Mouse (Mus musculus) midbrain, embryonic 11.5 days (tissue): ENCODE results near the gene Otop2. TPM values are rescaled to one million over a fixed set of nuclear protein-coding genes. Genes with fewer than 3 reads are reported as not detected.

Experiments used
- ATAC-seq: fragments of 200-750 bp; cut with Nextera tagmentation; 2 replicates; pipeline ENCODE4 v1.8.0; 2017; ENCODE audit warnings: moderate TSS enrichment, moderate library complexity; ENCODE audit not compliant: low FRiP score
- DNase-seq: peaks from one replicate; pipeline ENCODE4 v3.0.0; 2015; ENCODE audit warnings: low spot score; ENCODE audit errors: missing footprints
- H3K27ac ChIP-seq: fragments of 300-500 bp; sonication (generic); 2 replicates; pipeline ENCODE4 v1.5.1; 2014; ENCODE audit warnings: low read depth, low read length
- H3K27me3 ChIP-seq: fragments of 300-500 bp; sonication (generic); 2 replicates; pipeline ENCODE4 v1.6.1; 2014; ENCODE audit warnings: mild to moderate bottlenecking, low read length, moderate library complexity, mixed read lengths; ENCODE audit not compliant: control insufficient read depth, insufficient read depth
- H3K36me3 ChIP-seq: fragments of 300-500 bp; sonication (generic); 2 replicates; pipeline ENCODE4 v1.6.1; 2014; ENCODE audit warnings: mild to moderate bottlenecking, low read length, moderate library complexity, mixed read lengths; ENCODE audit not compliant: control insufficient read depth, insufficient read depth
- H3K4me1 ChIP-seq: fragments of 300-500 bp; sonication (generic); 2 replicates; pipeline ENCODE4 v1.6.1; 2014; ENCODE audit warnings: low read length; ENCODE audit not compliant: control insufficient read depth, insufficient read depth
- H3K4me2 ChIP-seq: fragments of 300-500 bp; sonication (generic); 2 replicates; pipeline ENCODE4 v1.6.1; 2014; ENCODE audit warnings: mild to moderate bottlenecking, moderate library complexity
- H3K4me3 ChIP-seq: fragments of 300-500 bp; sonication (generic); 2 replicates; pipeline ENCODE4 v1.5.1; 2014; ENCODE audit warnings: low read depth, low read length
- H3K9ac ChIP-seq: fragments of 300-500 bp; sonication (generic); 2 replicates; pipeline ENCODE4 v1.6.1; 2014; ENCODE audit warnings: low read length
- H3K9me3 ChIP-seq: fragments of 300-500 bp; sonication (generic); 2 replicates; pipeline ENCODE4 v1.6.1; 2016; ENCODE audit warnings: low read length; ENCODE audit not compliant: control insufficient read depth
- WGBS: fragments of 180-500 bp; shearing (Covaris S2); extraction: QIAGEN DNeasy Blood & Tissue Kit; methylation state at CpG from one replicate; pipeline ENCODE4 v1.1.7; 2014; 5-methylcytosine and 5-hydroxymethylcytosine counted together
- polyA plus RNA-seq: library from polyadenylated mRNA; unstranded; fragments of >200 nt; fragmentation: Nextera tagmentation; extraction: Ambion mirVana; gene quantifications from 2 replicates; pipeline ENCODE4 v1.2.1, GENCODE M21; 2014

Otop2 gene
- polyA plus RNA-seq, 1 experiment from 2014 or later = not detected

DNA sequence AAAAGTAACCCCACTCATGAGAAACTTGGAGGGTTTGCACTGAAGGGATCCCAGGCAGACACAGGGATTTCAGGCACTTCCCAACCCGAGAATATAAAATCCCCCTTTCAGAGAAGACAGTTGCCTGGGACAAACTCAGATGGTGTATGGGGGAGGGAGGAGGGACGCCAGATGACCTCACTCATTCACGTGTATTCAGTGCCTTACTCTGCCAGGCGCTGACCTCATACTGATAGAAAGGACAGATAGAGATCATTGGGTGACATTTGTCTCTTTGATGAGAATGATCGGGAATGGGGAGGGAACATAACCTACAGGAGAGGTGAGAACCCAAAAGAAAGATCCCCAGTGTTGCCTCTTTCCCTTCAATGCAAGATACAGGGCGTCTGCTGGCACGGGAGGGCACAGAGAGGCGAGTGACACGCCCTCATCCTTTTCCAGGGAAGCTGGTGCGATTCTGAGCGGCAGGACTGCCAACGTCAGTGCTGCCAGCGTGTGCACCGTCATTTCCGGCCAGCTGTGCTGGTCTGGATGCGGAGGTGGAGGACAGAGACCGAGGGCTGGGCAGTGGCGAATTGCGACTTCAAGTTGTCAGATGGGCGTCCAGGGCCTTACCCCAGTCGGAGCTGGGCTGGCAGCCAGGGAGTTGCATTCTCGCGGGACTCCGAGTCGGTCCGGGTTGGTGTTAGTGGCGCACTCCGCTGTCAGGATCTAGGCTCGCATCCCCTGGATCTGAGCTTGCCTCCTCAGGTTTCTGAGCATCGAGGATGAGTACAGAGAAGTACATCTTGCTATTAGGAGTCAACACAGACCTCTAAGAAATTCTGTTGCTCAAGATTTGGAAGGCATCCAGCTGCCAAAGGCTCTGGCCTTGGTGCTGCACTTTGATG lies 67.1 kb downstream of the Otop2 start:
- Histone ChIP-seq H3K4me2 (peak overlapping the region; percentile 73), H3K4me1 (peaks cover 8% of the 10 kb centered on the region), H3K27me3 (peaks cover 3% of the 10 kb centered on the region; the same call in 1 of the 2 replicates), H3K9ac (peak overlapping the region; percentile 67), H3K36me3 (no peaks in the 10 kb centered on the region), H3K27ac (no peak overlapping the region), H3K9me3 (no peaks in the 10 kb centered on the region), H3K4me3 (peak overlapping the region; percentile 36)
- DNase-seq = peak; percentile 95
- peak; percentile 44; the same call in 1 of the 2 replicates for ATAC-seq
- WGBS = 1% methylated on average over 30 of the region's 30 CpGs

DNA sequence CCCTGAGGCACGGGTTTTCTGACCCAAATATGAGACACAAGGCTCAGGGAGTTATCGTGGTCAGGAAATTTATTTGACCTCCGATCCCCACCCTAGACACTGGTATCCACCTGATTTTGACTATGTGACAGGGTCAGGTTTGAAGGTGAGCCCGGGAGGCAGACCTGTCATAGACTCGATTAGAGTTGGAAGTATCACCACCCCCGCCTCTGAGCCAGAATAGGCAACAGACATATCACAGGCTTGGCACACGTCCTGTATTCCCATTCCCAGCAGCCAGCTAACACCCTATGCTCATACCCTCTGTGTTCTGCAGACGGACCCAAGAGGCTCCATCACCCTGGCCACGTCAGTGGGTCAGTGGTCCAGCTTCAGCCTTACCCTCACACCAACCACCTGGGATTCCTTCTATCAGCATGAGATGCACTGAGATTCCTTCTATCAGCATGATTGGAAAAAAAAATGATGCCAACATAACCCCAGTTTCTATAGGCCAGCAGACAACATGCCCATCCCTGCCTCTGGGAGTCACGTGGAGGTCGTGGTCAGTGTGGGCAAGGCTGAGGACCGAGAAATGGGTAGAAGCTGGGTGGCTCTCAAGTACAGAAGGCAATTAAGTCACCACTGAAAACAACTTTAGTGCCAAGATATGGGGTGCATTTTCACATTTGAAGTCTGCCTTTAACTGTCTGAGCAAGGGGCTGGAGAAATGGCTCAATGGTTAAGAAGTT lies 67.9 kb downstream of the Otop2 start:
- no peak for ATAC-seq
- H3K27me3 ChIP-seq = peaks cover 3% of the 10 kb centered on the region; the same call in 1 of the 2 replicates
- DNase-seq = no peak
- H3K4me3 ChIP-seq = no peak overlapping the region; the same call in 1 of the 2 replicates
- H3K4me1 ChIP-seq = peaks cover 8% of the 10 kb centered on the region
- no peak overlapping the region for H3K27ac ChIP-seq
- no peaks in the 10 kb centered on the region for H3K36me3 ChIP-seq
- 69% methylated on average over 12 of the region's 12 CpGs for WGBS
- H3K9me3 ChIP-seq = no peaks in the 10 kb centered on the region
- H3K4me2 ChIP-seq = peak overlapping the region; percentile 73
- H3K9ac ChIP-seq = peak overlapping the region; percentile 67

- Histone ChIP-seq H3K4me1 (peaks cover 8% of the 10 kb centered on the region), H3K4me3 (no peak overlapping the region), H3K36me3 (no peaks in the 10 kb centered on the region), H3K9ac (no peak overlapping the region), H3K27me3 (peaks cover 3% of the 10 kb centered on the region; the same call in 1 of the 2 replicates), H3K9me3 (no peaks in the 10 kb centered on the region), H3K4me2 (no peak overlapping the region), H3K27ac (no peak overlapping the region)
- 80% methylated on average over 7 of the region's 7 CpGs for whole genome bisulfite sequencing
- ATAC-seq (no peak), DNase-seq (no peak)
Observed at GRCm38 (mm10) chr11:115376722-115377121, 69.8 kb downstream of the Otop2 start.

DNA sequence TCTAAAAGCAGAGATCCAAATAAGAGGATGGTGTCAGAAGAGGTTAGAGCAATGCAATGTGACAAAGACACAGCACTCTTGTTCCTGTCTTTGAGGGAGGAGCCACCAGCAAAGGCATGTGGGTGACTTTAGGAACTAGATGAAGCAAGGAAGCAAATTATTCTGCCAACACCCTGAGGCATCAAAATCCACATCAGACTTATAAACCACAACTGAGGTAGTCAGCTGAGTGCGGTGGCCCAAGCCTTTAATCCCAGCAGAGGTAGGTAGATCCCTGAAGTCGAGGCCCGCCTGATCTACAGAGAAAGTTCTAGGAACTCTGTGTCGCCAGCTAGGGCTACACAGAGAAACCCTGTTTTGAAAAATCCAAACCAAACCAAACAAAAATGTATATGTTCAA lies 70.3 kb downstream of the Otop2 start:
- H3K27me3 ChIP-seq = peaks cover 3% of the 10 kb centered on the region; the same call in 1 of the 2 replicates
- no peak overlapping the region for H3K9ac ChIP-seq
- H3K9me3 ChIP-seq = no peaks in the 10 kb centered on the region
- ATAC-seq (no peak), DNase-seq (no peak)
- H3K4me2 ChIP-seq = no peak overlapping the region
- H3K27ac ChIP-seq = no peak overlapping the region
- H3K36me3 ChIP-seq = no peaks in the 10 kb centered on the region
- H3K4me3 ChIP-seq = no peak overlapping the region
- peaks cover 8% of the 10 kb centered on the region for H3K4me1 ChIP-seq
- WGBS = 88% methylated on average over 4 of the region's 4 CpGs

GRCm38 (mm10) chr11:115377854-115378253 lies 70.9 kb downstream of the Otop2 start:
- no peaks in the 10 kb centered on the region for H3K9me3 ChIP-seq
- no peak overlapping the region for H3K9ac ChIP-seq
- H3K27me3 ChIP-seq = peaks cover 3% of the 10 kb centered on the region; the same call in 1 of the 2 replicates
- peaks cover 14% of the 10 kb centered on the region for H3K4me1 ChIP-seq
- no peak overlapping the region for H3K27ac ChIP-seq
- no peak overlapping the region for H3K4me3 ChIP-seq
- H3K4me2 ChIP-seq = no peak overlapping the region
- ATAC-seq (no peak), DNase-seq (no peak)
- WGBS = 82% methylated on average over 7 of the region's 7 CpGs
- H3K36me3 ChIP-seq = no peaks in the 10 kb centered on the region

DNA sequence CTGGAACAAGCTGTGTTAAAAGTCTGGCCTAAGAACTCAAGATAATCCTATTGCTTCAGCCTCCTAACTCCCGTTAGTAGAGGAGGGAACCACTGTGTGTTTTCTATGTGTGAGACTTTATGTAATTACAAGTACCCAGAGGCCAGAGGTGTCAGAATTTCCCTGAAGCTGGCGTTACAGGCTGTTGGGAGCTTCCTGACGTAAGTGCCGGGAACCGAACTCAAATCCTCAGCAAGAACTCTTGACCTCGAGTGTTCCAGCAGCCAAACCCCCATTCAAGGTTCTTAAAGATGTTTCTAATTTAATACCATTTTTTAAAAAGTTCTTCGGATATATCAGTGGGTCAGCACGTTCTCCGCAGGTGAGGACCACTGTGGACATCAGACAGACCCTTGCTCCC lies 74.3 kb downstream of the Otop2 start:
- Histone ChIP-seq H3K4me3 (peak overlapping the region; percentile 87), H3K36me3 (no peaks in the 10 kb centered on the region), H3K9ac (peak overlapping the region; percentile 95; the same call in 1 of the 2 replicates), H3K27me3 (no peaks in the 10 kb centered on the region), H3K4me2 (peak overlapping the region; percentile 89), H3K9me3 (no peaks in the 10 kb centered on the region), H3K4me1 (peaks cover 27% of the 10 kb centered on the region), H3K27ac (no peak overlapping the region; the same call in 1 of the 2 replicates)
- DNase-seq (peak; percentile 89), ATAC-seq (no peak)
- 14% methylated on average over 9 of the region's 9 CpGs for WGBS

Other genes starting within 250 kb of the Otop2 start
- not detected in 2 replicates for gene Cd300e, start 245.0 kb upstream of the Otop2 start, polyA plus RNA-seq
- 0.61 and 0.69 TPM in 2 replicates for gene Rab37, start 215.7 kb upstream of the Otop2 start, polyA plus RNA-seq
- gene Cd300lf, start 173.2 kb upstream of the Otop2 start, polyA plus RNA-seq = not detected in 2 replicates
- gene Slc9a3r1, start 143.8 kb upstream of the Otop2 start, polyA plus RNA-seq = 26.8 and 32.0 TPM in 2 replicates
- 6.2 and 9.2 TPM in 2 replicates for gene Tmem104, start 119.7 kb upstream of the Otop2 start, polyA plus RNA-seq
- gene Nat9, start 119.3 kb upstream of the Otop2 start, polyA plus RNA-seq = 17.7 and 19.2 TPM in 2 replicates
- gene Grin2c, start 39.9 kb upstream of the Otop2 start, polyA plus RNA-seq = 0.04 and 0.18 TPM in 2 replicates
- gene Fdxr, start 30.1 kb upstream of the Otop2 start, polyA plus RNA-seq = 11.2 and 12.7 TPM in 2 replicates
- gene Fads6, start 9.5 kb upstream of the Otop2 start, polyA plus RNA-seq = 0.23 and 0.28 TPM in 2 replicates
- gene Ush1g, start 14.9 kb downstream of the Otop2 start, polyA plus RNA-seq = 0.08 TPM in 1 of 2 replicates, not detected in the other
- 0.18 and 0.34 TPM in 2 replicates for gene Otop3, start 27.6 kb downstream of the Otop2 start, polyA plus RNA-seq
- 17.8 and 18.3 TPM in 2 replicates for gene Hid1, start 60.6 kb downstream of the Otop2 start, polyA plus RNA-seq
- gene Cdr2l, start 74.8 kb downstream of the Otop2 start, polyA plus RNA-seq = 20.6 and 20.9 TPM in 2 replicates
- gene Mrpl58, start 96.6 kb downstream of the Otop2 start, polyA plus RNA-seq = 268 and 278 TPM in 2 replicates
- 886 and 917 TPM in 2 replicates for gene Atp5h, start 112.8 kb downstream of the Otop2 start, polyA plus RNA-seq
- gene Kctd2, start 113.0 kb downstream of the Otop2 start, polyA plus RNA-seq = 21.6 and 24.0 TPM in 2 replicates
- gene Trim80, start 133.4 kb downstream of the Otop2 start, polyA plus RNA-seq = not detected in 2 replicates
- gene Slc16a5, start 155.3 kb downstream of the Otop2 start, polyA plus RNA-seq = 0.14 TPM in 1 of 2 replicates, not detected in the other
- 7.7 and 7.8 TPM in 2 replicates for gene Armc7, start 168.5 kb downstream of the Otop2 start, polyA plus RNA-seq
- 68.3 and 69.8 TPM in 2 replicates for gene Nt5c, start 184.7 kb downstream of the Otop2 start, polyA plus RNA-seq
- 954 and 958 TPM in 2 replicates for gene Jpt1, start 207.2 kb downstream of the Otop2 start, polyA plus RNA-seq
- 1,615 and 1,739 TPM in 2 replicates for gene Sumo2, start 229.1 kb downstream of the Otop2 start, polyA plus RNA-seq